Mouse (Mus musculus) stomach, adult 2 months (tissue): Measurements from ENCODE around the gene Klk1b21. TPM values are rescaled to one million over a fixed set of nuclear protein-coding genes. Genes with fewer than 3 reads are reported as not detected.

Experiments used
- polyA plus RNA-seq: library from polyadenylated mRNA; depleted of rRNA; stranded (reverse); fragments of >200 nt; gene quantifications from 2 replicates; pipeline ENCODE4 v1.2.3, GENCODE M21; 2012; rRNA removed

Klk1b21 gene
- not detected in 2 replicates for polyA plus RNA-seq

GRCm38 (mm10) chr7:44102028-44102427 lies at the start of gene Klk1b21:
TSS of gene Klk1b21 (plus strand) at chr7:44102328.

DNA sequence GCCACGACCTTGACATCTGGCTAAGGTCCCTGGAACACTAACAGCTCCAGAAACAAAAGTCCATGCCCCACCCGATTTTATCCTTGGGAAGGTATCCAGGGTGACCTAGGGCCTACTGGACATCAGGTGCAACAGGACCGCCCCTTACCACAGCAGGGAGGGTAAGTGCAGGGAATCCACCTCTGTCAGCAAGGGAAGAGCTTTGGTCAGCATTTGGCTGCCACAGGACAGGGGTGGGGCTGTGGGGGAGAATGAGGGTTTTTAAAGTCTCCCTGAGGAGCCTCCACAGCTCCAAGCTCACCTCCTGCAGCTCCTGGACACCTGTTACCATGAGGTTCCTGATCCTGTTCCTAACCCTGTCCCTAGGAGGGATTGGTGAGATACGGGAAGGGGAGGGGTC lies 10.2 kb downstream of the Klk1b21 start, which contains the start of gene Klk1b22:
Klk1b22 (plus strand) TSS at position 301 of the 400 bp plus-strand sequence.

GRCm38 (mm10) chr7:44136467-44136866 lies 34.3 kb downstream of the Klk1b21 start, which contains the start of gene Klk1b16:
TSS of gene Klk1b16 (plus strand) at chr7:44136767.

Other genes starting within 250 kb of the Klk1b21 start
- not detected in 2 replicates for gene Klk4, start 221.2 kb upstream of the Klk1b21 start, polyA plus RNA-seq
- not detected in 2 replicates for gene Klk15, start 168.6 kb upstream of the Klk1b21 start, polyA plus RNA-seq
- not detected in 2 replicates for gene Klk1b8, start 151.7 kb upstream of the Klk1b21 start, polyA plus RNA-seq
- not detected in 2 replicates for gene Klk1b1, start 135.6 kb upstream of the Klk1b21 start, polyA plus RNA-seq
- gene Klk1b9, start 126.3 kb upstream of the Klk1b21 start, polyA plus RNA-seq = not detected in 2 replicates
- gene Klk1b11, start 106.5 kb upstream of the Klk1b21 start, polyA plus RNA-seq = not detected in 2 replicates
- 0.30 and 0.31 TPM in 2 replicates for gene Klk1b26, start 90.2 kb upstream of the Klk1b21 start, polyA plus RNA-seq
- gene Klk1b27, start 50.0 kb upstream of the Klk1b21 start, polyA plus RNA-seq = not detected in 2 replicates
- 0.38 TPM in 1 of 2 replicates, not detected in the other for gene Klk1b22, start 10.3 kb downstream of the Klk1b21 start, polyA plus RNA-seq
- gene Klk1b16, start 34.4 kb downstream of the Klk1b21 start, polyA plus RNA-seq = not detected in 2 replicates
- 0.19 TPM in 1 of 2 replicates, not detected in the other for gene Klk1b24, start 85.9 kb downstream of the Klk1b21 start, polyA plus RNA-seq
- gene Klk1b3, start 95.9 kb downstream of the Klk1b21 start, polyA plus RNA-seq = not detected in 2 replicates
- gene Klk1b4, start 105.1 kb downstream of the Klk1b21 start, polyA plus RNA-seq = not detected in 2 replicates
- not detected in 2 replicates for gene Klk1b5, start 113.6 kb downstream of the Klk1b21 start, polyA plus RNA-seq
- 21.8 and 58.4 TPM in 2 replicates for gene Klk1, start 123.0 kb downstream of the Klk1b21 start, polyA plus RNA-seq
- gene Gm36864, start 133.8 kb downstream of the Klk1b21 start, polyA plus RNA-seq = 0.05 TPM in 1 of 2 replicates, not detected in the other
- 1.4 and 2.2 TPM in 2 replicates for gene 1700028J19Rik, start 144.4 kb downstream of the Klk1b21 start, polyA plus RNA-seq
- gene 2410002F23Rik, start 144.4 kb downstream of the Klk1b21 start, polyA plus RNA-seq = 41.0 and 51.0 TPM in 2 replicates
- gene Acp4, start 155.1 kb downstream of the Klk1b21 start, polyA plus RNA-seq = not detected in 2 replicates
- gene Gm15517, start 159.1 kb downstream of the Klk1b21 start, polyA plus RNA-seq = not detected in 2 replicates
- 5.9 and 7.3 TPM in 2 replicates for gene Clec11a, start 204.6 kb downstream of the Klk1b21 start, polyA plus RNA-seq
- gene Shank1, start 207.9 kb downstream of the Klk1b21 start, polyA plus RNA-seq = 1.1 and 1.5 TPM in 2 replicates